Mouse (Mus musculus) intestine, postnatal 0 days (tissue): Measurements from ENCODE around the gene Tbc1d21. TPM values are rescaled to one million over a fixed set of nuclear protein-coding genes. Genes with fewer than 3 reads are reported as not detected.
A peak's percentile ranks its signal among the peaks of the same experiment; 100 is the strongest.

Source experiments
- ATAC-seq: fragments of 200-750 bp; cut with Nextera tagmentation; 2 replicates; pipeline ENCODE4 v1.8.0; 2017; ENCODE audit warnings: mild to moderate bottlenecking, moderate TSS enrichment, moderate library complexity
- H3K27ac ChIP-seq: fragments of 300-500 bp; sonication (generic); 2 replicates; pipeline ENCODE4 v1.5.1; 2014; ENCODE audit warnings: mild to moderate bottlenecking, low read depth, low read length, moderate library complexity
- H3K27me3 ChIP-seq: fragments of 300-500 bp; sonication (generic); replicated peaks from 2 replicates; pipeline ENCODE4 v1.6.1; 2014; ENCODE audit warnings: low read length, mixed read lengths; ENCODE audit not compliant: control insufficient read depth, insufficient read depth
- H3K36me3 ChIP-seq: fragments of 300-500 bp; sonication (generic); 2 replicates; pipeline ENCODE4 v1.6.1; 2014; ENCODE audit warnings: mild to moderate bottlenecking, moderate library complexity; ENCODE audit not compliant: control insufficient read depth, insufficient read depth
- H3K4me1 ChIP-seq: fragments of 300-500 bp; sonication (generic); replicated peaks from 2 replicates; pipeline ENCODE4 v1.6.1; 2014; ENCODE audit warnings: antibody characterized with exemption, low read length, mixed read lengths; ENCODE audit not compliant: control insufficient read depth, insufficient read depth
- H3K4me2 ChIP-seq: fragments of 300-500 bp; sonication (generic); replicated peaks from 2 replicates; pipeline ENCODE4 v1.6.1; 2014; ENCODE audit warnings: low read depth, mild to moderate bottlenecking, moderate library complexity
- H3K4me3 ChIP-seq: fragments of 300-500 bp; sonication (generic); 2 replicates; pipeline ENCODE4 v1.5.1; 2014; ENCODE audit warnings: low read depth, low read length
- H3K9ac ChIP-seq: fragments of 300-500 bp; sonication (generic); 2 replicates; pipeline ENCODE4 v1.6.1; 2014; ENCODE audit warnings: mild to moderate bottlenecking, low read depth, low read length
- H3K9me3 ChIP-seq: fragments of 300-500 bp; sonication (generic); 2 replicates; pipeline ENCODE4 v1.6.1; 2016; ENCODE audit warnings: mixed run types; ENCODE audit not compliant: control insufficient read depth
- CTCF ChIP-seq: sonication (generic); IDR thresholded peaks from 2 replicates; pipeline ENCODE4 v1.5.1; 2016; ENCODE audit warnings: low read depth, mild to moderate bottlenecking, control low read depth, antibody characterized with exemption, moderate library complexity
- WGBS: fragments of 180-500 bp; shearing (Covaris S2); extraction: QIAGEN DNeasy Blood & Tissue Kit; methylation state at CpG from one replicate; pipeline ENCODE4 v1.1.7; 2014; 5-methylcytosine and 5-hydroxymethylcytosine counted together
- polyA plus RNA-seq: library from polyadenylated mRNA; unstranded; fragments of >200 nt; fragmentation: Nextera tagmentation; extraction: Ambion mirVana; gene quantifications from 2 replicates; pipeline ENCODE4 v1.2.1, GENCODE M21; 2015

The Tbc1d21 gene
- polyA plus RNA-seq, 1 experiment from 2014 or later: not detected

DNA sequence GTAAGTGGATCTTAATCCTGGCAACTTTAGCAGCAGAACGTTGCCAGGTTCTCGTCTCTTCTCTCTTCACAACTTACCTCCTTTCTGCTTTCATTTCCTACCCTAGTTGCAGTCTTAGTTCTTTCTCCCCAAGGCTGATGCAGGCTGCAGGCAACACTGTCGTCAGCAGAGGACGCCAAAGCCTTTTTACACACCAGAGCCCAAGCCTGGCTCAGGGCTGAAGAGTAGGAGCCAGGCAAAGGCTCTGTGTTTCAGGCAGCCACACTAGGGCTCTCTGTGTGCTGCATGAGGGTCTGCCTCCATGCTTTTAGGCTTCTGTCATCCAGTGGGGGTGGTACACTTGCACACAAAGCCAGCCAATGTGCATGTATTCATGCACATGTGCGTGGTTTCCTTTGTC, 40.0 kb downstream of the Tbc1d21 start:
- Histone ChIP-seq H3K27ac (no peak overlapping the region), H3K4me1 (no peaks in the 10 kb centered on the region), H3K9ac (no peak overlapping the region), H3K4me2 (no peak overlapping the region), H3K27me3 (no peaks in the 10 kb centered on the region), H3K4me3 (no peak overlapping the region), H3K36me3 (no peaks in the 10 kb centered on the region), H3K9me3 (no peaks in the 10 kb centered on the region)
- no peak for ATAC-seq
- TF ChIP-seq CTCF: peak; percentile 90
- 23% methylated on average over 5 of the region's 5 CpGs for WGBS

DNA sequence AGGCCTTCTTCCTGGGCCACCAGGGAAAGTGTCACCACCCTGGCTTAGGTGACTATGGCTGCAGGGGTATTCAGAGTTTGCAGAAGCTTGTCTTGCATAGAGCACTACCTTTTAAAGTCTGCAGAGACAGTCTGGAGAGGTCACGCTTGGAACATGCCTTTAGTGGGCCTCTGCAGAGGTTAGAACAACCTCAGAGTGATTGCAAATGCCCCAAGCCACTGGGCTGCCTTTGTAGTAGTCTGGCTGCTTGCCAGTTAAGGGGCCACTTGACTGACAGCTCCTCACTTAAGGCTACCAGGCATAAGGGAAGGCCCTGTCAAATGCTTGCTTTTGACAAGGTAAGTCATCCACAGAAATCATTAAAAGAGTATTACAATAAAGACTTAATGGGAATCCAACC, 42.9 kb downstream of the Tbc1d21 start:
- H3K27me3 ChIP-seq: no peaks in the 10 kb centered on the region
- no peaks in the 10 kb centered on the region for H3K9me3 ChIP-seq
- H3K4me3 ChIP-seq: no peak overlapping the region
- H3K9ac ChIP-seq: no peak overlapping the region
- ATAC-seq: no peak
- H3K36me3 ChIP-seq: no peaks in the 10 kb centered on the region
- 48% methylated on average over 1 of the region's 1 CpGs for WGBS
- H3K4me2 ChIP-seq: no peak overlapping the region
- H3K4me1 ChIP-seq: no peaks in the 10 kb centered on the region
- TF ChIP-seq CTCF: no peak
- no peak overlapping the region for H3K27ac ChIP-seq

DNA sequence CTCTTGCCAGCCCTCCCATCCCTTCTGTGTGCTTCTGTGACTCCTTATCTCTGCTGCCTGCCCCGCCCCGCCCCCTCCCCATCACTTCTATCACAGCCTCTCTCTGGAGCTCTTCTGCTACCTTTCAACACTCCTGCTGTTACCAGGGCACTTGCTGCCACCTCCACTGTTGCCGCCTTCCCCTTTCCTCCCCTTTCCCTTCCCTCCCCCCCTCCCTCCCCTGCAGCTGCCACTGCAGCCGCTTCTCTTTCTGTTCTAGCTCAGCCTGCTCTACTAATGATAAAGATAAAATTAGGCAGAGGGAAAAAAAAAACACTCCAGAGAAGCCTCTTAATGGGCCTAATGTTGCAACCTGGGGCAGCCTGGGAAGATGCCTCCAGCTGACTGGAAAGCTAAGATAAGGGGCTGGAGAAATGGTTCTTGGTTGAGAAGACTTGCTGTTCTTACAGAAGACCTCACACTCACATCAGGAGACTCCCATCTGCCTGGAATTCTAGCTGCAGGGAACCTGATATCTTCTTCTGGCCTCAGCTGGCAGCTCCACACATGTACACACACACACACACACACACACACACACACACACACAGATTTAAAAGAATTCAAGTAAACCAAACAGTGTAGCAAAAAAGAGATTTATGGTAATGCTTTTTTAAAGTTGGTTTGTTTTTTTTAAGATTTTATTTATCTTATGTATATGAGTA, 43.6 kb downstream of the Tbc1d21 start:
- 39% methylated on average over 4 of the region's 4 CpGs for WGBS

DNA sequence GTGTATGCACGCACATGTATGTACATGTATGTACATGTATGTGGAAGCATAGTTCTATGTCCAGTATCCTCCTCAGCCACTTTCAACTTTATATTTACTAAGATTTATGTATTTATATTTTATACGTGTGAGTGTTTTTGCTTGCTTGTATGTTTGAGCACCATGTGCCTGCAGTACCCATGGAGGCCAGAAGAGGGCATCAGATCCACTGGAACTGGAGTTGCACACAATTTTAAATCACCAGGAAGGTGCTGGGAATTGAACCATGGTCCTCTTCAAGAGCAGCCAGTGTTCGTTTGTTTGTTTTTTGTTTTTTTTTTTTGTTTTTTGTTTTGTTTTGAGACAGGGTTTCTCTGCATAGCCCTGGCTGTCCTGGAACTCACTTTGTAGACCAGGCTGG, 48.6 kb downstream of the Tbc1d21 start:
- Histone ChIP-seq H3K9me3 (no peaks in the 10 kb centered on the region), H3K27ac (no peak overlapping the region), H3K36me3 (no peaks in the 10 kb centered on the region), H3K4me2 (no peak overlapping the region), H3K4me3 (no peak overlapping the region), H3K9ac (no peak overlapping the region), H3K4me1 (no peaks in the 10 kb centered on the region), H3K27me3 (no peaks in the 10 kb centered on the region)
- peak; percentile 41; the same call in 1 of the 2 replicates for TF ChIP-seq CTCF
- WGBS: 96% methylated on average over 3 of the region's 3 CpGs
- ATAC-seq: no peak

More for the DNA sequence above, 43.6 kb downstream of the Tbc1d21 start:
- no peak for TF ChIP-seq CTCF
- H3K9me3 ChIP-seq: no peaks in the 10 kb centered on the region
- no peak for ATAC-seq
- H3K4me3 ChIP-seq: no peak overlapping the region
- no peak overlapping the region for H3K4me2 ChIP-seq
- H3K27ac ChIP-seq: no peak overlapping the region
- H3K4me1 ChIP-seq: no peaks in the 10 kb centered on the region
- no peak overlapping the region for H3K9ac ChIP-seq
- no peaks in the 10 kb centered on the region for H3K27me3 ChIP-seq
- H3K36me3 ChIP-seq: no peaks in the 10 kb centered on the region

DNA sequence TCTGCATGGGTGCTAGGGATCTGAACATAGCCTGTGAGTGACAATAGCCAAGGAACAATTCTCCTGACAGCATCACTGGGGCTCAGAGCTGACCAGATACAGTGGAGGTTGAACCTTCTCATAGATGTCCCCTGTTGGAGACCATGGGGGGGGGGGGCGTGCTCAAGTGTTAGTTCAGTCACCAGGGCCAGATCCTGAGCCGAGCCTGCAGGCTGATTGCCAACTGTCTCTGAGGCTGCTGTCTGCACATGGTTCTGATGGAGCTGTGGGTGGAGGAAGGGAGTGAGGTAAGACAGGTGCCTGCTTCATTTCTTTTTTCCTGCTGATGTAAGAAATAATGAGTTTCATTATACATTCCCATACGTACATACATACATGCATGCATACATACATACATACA, 51.9 kb downstream of the Tbc1d21 start:
- 68% methylated on average over 3 of the region's 3 CpGs for WGBS
- Histone ChIP-seq H3K36me3 (no peaks in the 10 kb centered on the region), H3K27me3 (peaks cover 6% of the 10 kb centered on the region), H3K4me2 (no peak overlapping the region), H3K9ac (no peak overlapping the region), H3K27ac (no peak overlapping the region), H3K4me1 (no peaks in the 10 kb centered on the region), H3K9me3 (no peaks in the 10 kb centered on the region), H3K4me3 (no peak overlapping the region)
- no peak for ATAC-seq
- no peak for TF ChIP-seq CTCF

DNA sequence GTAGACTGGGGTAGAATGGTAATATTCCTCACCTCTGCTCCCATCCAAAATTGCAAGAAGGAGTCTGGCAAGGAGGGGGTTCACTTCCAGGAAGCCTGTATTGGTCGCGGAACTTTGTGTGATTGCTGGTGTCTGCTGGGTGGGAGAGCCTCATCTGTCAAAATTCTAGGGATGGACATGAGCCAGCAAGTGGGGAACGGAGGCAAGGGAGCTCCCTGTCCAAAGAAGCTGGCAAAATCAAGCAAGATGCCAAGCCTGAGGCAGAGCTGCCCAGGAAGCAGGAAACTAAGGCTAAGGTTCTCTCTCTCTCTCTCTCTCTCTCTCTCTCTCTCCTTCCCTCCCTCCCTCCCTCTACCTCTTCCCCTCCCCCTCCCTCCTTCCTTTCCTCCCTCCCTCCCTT, 52.9 kb downstream of the Tbc1d21 start:
- Histone ChIP-seq H3K4me1 (0 out of 2 replicates have a peak, but pooled peaks cover 3% of the 10 kb centered on the region), H3K9ac (no peak overlapping the region), H3K4me3 (no peak overlapping the region), H3K27ac (no peak overlapping the region), H3K4me2 (no peak overlapping the region), H3K36me3 (no peaks in the 10 kb centered on the region), H3K27me3 (peaks cover 16% of the 10 kb centered on the region), H3K9me3 (no peaks in the 10 kb centered on the region)
- WGBS: 60% methylated on average over 3 of the region's 3 CpGs
- ATAC-seq: no peak
- TF ChIP-seq CTCF: no peak
